Mouse (Mus musculus): ENCODE measurements around the gene Dok5. TPM values are rescaled to one million over a fixed set of nuclear protein-coding genes. Genes with fewer than 3 reads are reported as not detected.

Gene Dok5
- polyA plus RNA-seq, 1 experiment from 2014 or later: 23.5 TPM

Other genes starting within 250 kb of the Dok5 start
- gene Pfdn4, start 235.4 kb upstream of the Dok5 start, polyA plus RNA-seq (2014; fragmentation: Nextera tagmentation; extraction: Ambion mirVana): 124 and 128 TPM in 2 replicates
- gene Cyp24a1, start 234.7 kb upstream of the Dok5 start, polyA plus RNA-seq (2014; fragmentation: Nextera tagmentation; extraction: Ambion mirVana): not detected in 2 replicates
- gene 4930470P17Rik, start 129.8 kb upstream of the Dok5 start, polyA plus RNA-seq (2014; fragmentation: Nextera tagmentation; extraction: Ambion mirVana): not detected in 2 replicates

Measured in neural tube, embryonic 11.5 days (tissue).